17 mouse cellular contexts compared by ENCODE assay signal in the genomic region with DNA sequence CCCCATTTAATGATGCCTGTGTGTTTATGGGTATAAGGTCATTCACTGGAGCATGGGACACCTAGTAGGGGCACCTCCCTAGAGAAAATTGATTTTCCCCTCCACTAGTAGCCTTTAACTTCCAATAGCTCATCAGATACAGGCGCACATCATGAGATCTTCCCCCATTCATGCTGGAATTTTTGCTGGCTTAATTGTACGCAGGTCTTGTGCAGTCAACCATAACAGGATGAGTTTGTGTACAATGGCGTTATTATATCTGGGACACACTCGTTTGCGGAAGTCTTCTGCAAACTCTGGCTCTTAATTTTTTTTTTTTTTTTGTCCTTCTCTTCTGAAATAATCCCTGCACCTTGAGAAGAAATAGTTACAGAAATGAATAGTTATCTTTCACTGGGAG. TPM values are rescaled to one million over a fixed set of nuclear protein-coding genes. Genes with fewer than 3 reads are reported as not detected.
"Had no signal": no experiment of that assay in that cellular context is flagged by ENCODE, and none has a peak within 500 bp of the region (broad histone marks: within the 10 kb centered on the region; RNA-seq: fewer than 3 reads in every experiment).

No protein-coding gene starts in this region.

- DNase-seq: right cerebral cortex, adult 18-20 months; right cerebral cortex, postnatal 14 days; right cerebral cortex, postnatal 25 days; right cerebral cortex, postnatal 4 days; spleen, adult 18-20 months; thymus, adult 18-20 months; thymus, adult 2 months; thymus, postnatal 14 days; thymus, postnatal 25 days; thymus, postnatal 36 days; thymus, postnatal 4 days had no signal

- H3K27ac ChIP-seq: neural tube, embryonic 12.5 days; neural tube, embryonic 13.5 days; neural tube, embryonic 15.5 days; stomach, embryonic 15.5 days; stomach, postnatal 0 days had no signal

- H3K27me3 ChIP-seq: neural tube, embryonic 12.5 days; neural tube, embryonic 13.5 days; neural tube, embryonic 15.5 days; stomach, embryonic 15.5 days had no signal

- H3K36me3 ChIP-seq: neural tube, embryonic 12.5 days; neural tube, embryonic 13.5 days; neural tube, embryonic 15.5 days; stomach, embryonic 15.5 days had no signal

- H3K9ac ChIP-seq: neural tube, embryonic 12.5 days; neural tube, embryonic 13.5 days; neural tube, embryonic 15.5 days; stomach, embryonic 15.5 days had no signal

- H3K9me3 ChIP-seq: neural tube, embryonic 12.5 days; neural tube, embryonic 13.5 days; neural tube, embryonic 15.5 days; stomach, embryonic 15.5 days had no signal

- H3K4me2 ChIP-seq: neural tube, embryonic 12.5 days; neural tube, embryonic 13.5 days; neural tube, embryonic 15.5 days; stomach, embryonic 15.5 days had no signal

- H3K4me1 ChIP-seq: neural tube, embryonic 12.5 days; neural tube, embryonic 13.5 days; neural tube, embryonic 15.5 days; stomach, embryonic 15.5 days had no signal

- H3K4me3 ChIP-seq: neural tube, embryonic 12.5 days; neural tube, embryonic 13.5 days; neural tube, embryonic 15.5 days; stomach, embryonic 15.5 days had no signal

RNA-seq across cellular contexts. Expression of gene Fgf9, which starts 19.7 kb away (rescaled TPM):
- polyA plus RNA-seq: spleen, adult 2 months had no signal
